Mouse (Mus musculus) CD8-positive naive resting alpha-beta T cell, adult 2 months (primary cell): ENCODE measurements around the gene Gdf15.
"Not testable (repeated sequence)": the region's sequence is repeated elsewhere in the genome, so short reads cannot be mapped to it uniquely, and the experiment has no call there.

Experiments
- DNase-seq, 2 experiments: peaks; one replicate each; pipeline ENCODE4 v3.0.0; 2022; ENCODE audit warnings: low read depth in 2 of 2, low spot score in 2 of 2

The Gdf15 gene

GRCm38 (mm10) chr8:70587955-70588354 lies 44.3 kb downstream of the Gdf15 start:
- DNase-seq, result not testable (repeated sequence)

- peak in 1 of 2 experiments; percentile 52 for DNase-seq
Observed at GRCm38 (mm10) chr8:70585258-70585652, 47.0 kb downstream of the Gdf15 start.

GRCm38 (mm10) chr8:70584606-70585257 lies 47.5 kb downstream of the Gdf15 start:
- no peak for DNase-seq

- DNase-seq, result no peak
Observed at GRCm38 (mm10) chr8:70583476-70584387, 48.5 kb downstream of the Gdf15 start.
